Mouse (Mus musculus): Measurements from ENCODE around the gene E030025P04Rik. TPM values are rescaled to one million over a fixed set of nuclear protein-coding genes. Genes with fewer than 3 reads are reported as not detected.
A peak's percentile ranks its signal among the peaks of the same experiment; 100 is the strongest.

E030025P04Rik gene
- total and polyA plus RNA-seq, 2 experiments, result not detected

DNA sequence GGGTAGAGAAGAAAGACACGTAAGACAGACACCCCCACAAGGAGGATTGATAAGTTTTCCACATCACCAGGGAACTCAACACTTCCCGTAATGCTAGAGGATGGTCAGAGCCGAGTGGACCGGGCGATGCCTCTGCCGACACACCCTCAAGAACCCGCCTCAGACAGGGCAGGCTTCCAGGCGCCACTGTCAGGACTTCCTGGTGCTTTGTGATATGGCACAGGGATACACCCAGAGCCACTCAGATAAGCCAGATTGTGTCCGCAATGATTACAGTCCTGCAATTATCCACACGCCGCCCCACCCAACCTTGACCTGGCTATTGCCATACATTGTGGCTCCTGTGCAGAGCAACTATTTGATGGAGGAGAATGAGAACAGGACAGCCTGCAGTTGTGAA, 36.1 kb upstream of the E030025P04Rik start:
- TF ChIP-seq CTCF (IDR thresholded peaks at IDR 0.05; ENCODE audit: low read depth, low read length) (no peak), POLR2A (IDR thresholded peaks at IDR 0.05; ENCODE audit: extremely low read depth, insufficient read depth, low read length) (no peak)
- Histone ChIP-seq H3K36me3 (ENCODE audit: control insufficient read depth, insufficient read depth, low read length) (no peaks in the 10 kb centered on the region), H3K27me3 (ENCODE audit: control insufficient read depth, insufficient read depth, low read length) (no peaks in the 10 kb centered on the region), H3K4me1 (ENCODE audit: control insufficient read depth, insufficient read depth, low read length) (no peaks in the 10 kb centered on the region), H3K27ac (replicated peaks; ENCODE audit: insufficient read depth, low read depth, low read length) (no peak overlapping the region), H3K9ac (ENCODE audit: low read depth, low read length) (no peak overlapping the region), H3K4me3 (ENCODE audit: insufficient read depth, low read depth, low read length) (no peak overlapping the region), H3K79me2 (ENCODE audit: control insufficient read depth, insufficient read depth, low read length) (no peaks in the 10 kb centered on the region)
- 69% methylated on average over 11 of the region's 11 CpGs for WGBS
- no peak for DNase-seq (ENCODE audit: extremely low read depth, low read depth, low spot score)

DNA sequence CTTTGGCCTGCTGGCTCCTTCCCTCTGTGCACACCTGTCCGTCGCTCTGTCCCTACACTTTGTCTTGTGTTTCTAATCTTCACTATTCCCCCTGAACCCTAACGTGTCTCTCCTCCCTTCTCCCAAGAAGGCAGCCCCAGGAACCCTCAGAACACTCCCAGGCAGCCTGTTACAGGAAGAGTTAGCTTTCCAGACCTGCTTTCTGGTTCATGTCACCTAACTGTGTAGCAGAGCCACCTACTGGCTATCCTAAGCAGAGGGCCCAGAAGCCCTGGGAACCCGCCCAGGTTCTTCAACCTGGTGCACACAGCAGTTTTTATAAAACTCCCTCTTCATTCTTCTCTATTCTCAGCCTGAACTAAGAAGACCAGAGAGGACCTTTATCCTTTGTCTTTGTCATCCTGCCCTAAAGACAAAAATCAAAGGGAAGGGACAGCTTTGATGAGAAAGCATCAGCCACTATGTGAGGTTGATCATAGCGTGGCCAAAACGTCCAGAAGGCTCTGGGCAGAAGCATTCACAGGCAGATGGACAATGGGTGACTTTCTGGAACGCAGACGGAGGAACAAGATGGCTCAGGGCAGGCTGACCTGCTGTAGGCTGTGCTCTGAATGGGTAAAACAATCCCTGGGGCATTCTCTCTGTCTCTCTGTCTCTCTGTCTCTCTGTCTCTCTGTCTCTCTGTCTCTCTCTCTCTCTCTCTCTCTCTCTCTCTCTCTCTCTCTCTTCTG, 34.8 kb upstream of the E030025P04Rik start:
- Histone ChIP-seq H3K79me2 (ENCODE audit: control insufficient read depth, insufficient read depth, low read length) (no peaks in the 10 kb centered on the region), H3K9ac (ENCODE audit: low read depth, low read length) (no peak overlapping the region), H3K36me3 (ENCODE audit: control insufficient read depth, insufficient read depth, low read length) (no peaks in the 10 kb centered on the region), H3K27me3 (ENCODE audit: control insufficient read depth, insufficient read depth, low read length) (no peaks in the 10 kb centered on the region), H3K4me3 (ENCODE audit: insufficient read depth, low read depth, low read length) (no peak overlapping the region), H3K27ac (replicated peaks; ENCODE audit: insufficient read depth, low read depth, low read length) (no peak overlapping the region), H3K4me1 (ENCODE audit: control insufficient read depth, insufficient read depth, low read length) (no peaks in the 10 kb centered on the region)
- TF ChIP-seq CTCF (IDR thresholded peaks at IDR 0.05; ENCODE audit: low read depth, low read length), result peak; percentile 23; the same call in 1 of the 2 replicates
- TF ChIP-seq POLR2A (IDR thresholded peaks at IDR 0.05; ENCODE audit: extremely low read depth, insufficient read depth, low read length), result no peak
- WGBS, result 66% methylated on average over 8 of the region's 8 CpGs
- no peak for DNase-seq (ENCODE audit: extremely low read depth, low read depth, low spot score)

GRCm38 (mm10) chr11:109175376-109175969, 31.3 kb upstream of the E030025P04Rik start:
- no peak for DNase-seq (ENCODE audit: extremely low read depth, low read depth, low spot score)
- no peak for TF ChIP-seq CTCF (IDR thresholded peaks at IDR 0.05; ENCODE audit: low read depth, low read length)
- no peak for TF ChIP-seq POLR2A (IDR thresholded peaks at IDR 0.05; ENCODE audit: extremely low read depth, insufficient read depth, low read length)
- 94% methylated on average over 8 of the region's 8 CpGs for WGBS
- Histone ChIP-seq H3K9ac (ENCODE audit: low read depth, low read length) (no peak overlapping the region), H3K27ac (replicated peaks; ENCODE audit: insufficient read depth, low read depth, low read length) (no peak overlapping the region), H3K27me3 (ENCODE audit: control insufficient read depth, insufficient read depth, low read length) (no peaks in the 10 kb centered on the region), H3K36me3 (ENCODE audit: control insufficient read depth, insufficient read depth, low read length) (no peaks in the 10 kb centered on the region), H3K4me1 (ENCODE audit: control insufficient read depth, insufficient read depth, low read length) (no peaks in the 10 kb centered on the region), H3K79me2 (ENCODE audit: control insufficient read depth, insufficient read depth, low read length) (no peaks in the 10 kb centered on the region), H3K4me3 (ENCODE audit: insufficient read depth, low read depth, low read length) (no peak overlapping the region)

DNA sequence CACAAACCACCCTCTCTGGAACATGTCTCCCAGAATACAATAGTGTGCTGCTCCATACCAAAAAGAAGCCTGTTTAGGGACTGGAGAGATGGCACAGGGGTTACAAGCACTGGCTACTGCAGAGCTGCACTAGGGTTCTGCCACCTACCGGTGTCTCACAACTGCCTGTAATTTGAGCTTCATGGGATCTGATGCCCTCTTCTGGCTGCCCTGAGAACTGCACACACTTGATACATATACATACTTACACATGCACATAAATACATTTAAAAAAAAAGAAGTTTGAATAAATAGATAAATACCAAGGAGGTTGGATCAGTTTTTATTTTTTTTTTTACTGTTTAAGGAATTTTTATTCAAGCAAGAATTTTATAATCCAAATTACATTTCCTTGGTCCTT, 28.1 kb upstream of the E030025P04Rik start:
- 95% methylated on average over 1 of the region's 1 CpGs for WGBS
- no peak for TF ChIP-seq POLR2A (IDR thresholded peaks at IDR 0.05; ENCODE audit: extremely low read depth, insufficient read depth, low read length)
- TF ChIP-seq CTCF (IDR thresholded peaks at IDR 0.05; ENCODE audit: low read depth, low read length), result no peak
- no peak overlapping the region for H3K9ac ChIP-seq (ENCODE audit: low read depth, low read length)

GRCm38 (mm10) chr11:109170771-109171170, 26.6 kb upstream of the E030025P04Rik start:
- DNase-seq (ENCODE audit: extremely low read depth, low read depth, low spot score), result no peak

More for the DNA sequence above, 28.1 kb upstream of the E030025P04Rik start:
- no peak overlapping the region for H3K27ac ChIP-seq (replicated peaks; ENCODE audit: insufficient read depth, low read depth, low read length)
- H3K27me3 ChIP-seq (ENCODE audit: control insufficient read depth, insufficient read depth, low read length), result no peaks in the 10 kb centered on the region
- DNase-seq (ENCODE audit: extremely low read depth, low read depth, low spot score), result no peak
- H3K4me1 ChIP-seq (ENCODE audit: control insufficient read depth, insufficient read depth, low read length), result no peaks in the 10 kb centered on the region
- no peaks in the 10 kb centered on the region for H3K36me3 ChIP-seq (ENCODE audit: control insufficient read depth, insufficient read depth, low read length)
- H3K4me3 ChIP-seq (ENCODE audit: insufficient read depth, low read depth, low read length), result no peak overlapping the region
- no peaks in the 10 kb centered on the region for H3K79me2 ChIP-seq (ENCODE audit: control insufficient read depth, insufficient read depth, low read length)

GRCm38 (mm10) chr11:109157694-109158093, 13.5 kb upstream of the E030025P04Rik start:
- Histone ChIP-seq H3K27me3 (ENCODE audit: control insufficient read depth, insufficient read depth, low read length) (no peaks in the 10 kb centered on the region), H3K4me1 (ENCODE audit: control insufficient read depth, insufficient read depth, low read length) (no peaks in the 10 kb centered on the region; the same call in 1 of the 2 replicates), H3K79me2 (ENCODE audit: control insufficient read depth, insufficient read depth, low read length) (no peaks in the 10 kb centered on the region), H3K27ac (replicated peaks; ENCODE audit: insufficient read depth, low read depth, low read length) (no peak overlapping the region), H3K36me3 (ENCODE audit: control insufficient read depth, insufficient read depth, low read length) (no peaks in the 10 kb centered on the region), H3K9ac (ENCODE audit: low read depth, low read length) (no peak overlapping the region), H3K4me3 (ENCODE audit: insufficient read depth, low read depth, low read length) (no peak overlapping the region)
- WGBS, result 71% methylated on average over 5 of the region's 5 CpGs
- no peak for TF ChIP-seq CTCF (IDR thresholded peaks at IDR 0.05; ENCODE audit: low read depth, low read length)
- no peak for DNase-seq (ENCODE audit: extremely low read depth, low read depth, low spot score)

More at GRCm38 (mm10) chr11:109170771-109171170, 26.6 kb upstream of the E030025P04Rik start:
- 93% methylated on average over 6 of the region's 6 CpGs for WGBS
- Histone ChIP-seq H3K36me3 (ENCODE audit: control insufficient read depth, insufficient read depth, low read length) (no peaks in the 10 kb centered on the region), H3K4me3 (ENCODE audit: insufficient read depth, low read depth, low read length) (no peak overlapping the region), H3K4me1 (ENCODE audit: control insufficient read depth, insufficient read depth, low read length) (no peaks in the 10 kb centered on the region), H3K79me2 (ENCODE audit: control insufficient read depth, insufficient read depth, low read length) (no peaks in the 10 kb centered on the region), H3K9ac (ENCODE audit: low read depth, low read length) (no peak overlapping the region), H3K27ac (replicated peaks; ENCODE audit: insufficient read depth, low read depth, low read length) (no peak overlapping the region), H3K27me3 (ENCODE audit: control insufficient read depth, insufficient read depth, low read length) (no peaks in the 10 kb centered on the region)
- TF ChIP-seq POLR2A (IDR thresholded peaks at IDR 0.05; ENCODE audit: extremely low read depth, insufficient read depth, low read length) (no peak), CTCF (IDR thresholded peaks at IDR 0.05; ENCODE audit: low read depth, low read length) (no peak)

Measured in liver, adult 2 months (tissue).